Mouse (Mus musculus): ENCODE results near the gene Calr4.

DNA sequence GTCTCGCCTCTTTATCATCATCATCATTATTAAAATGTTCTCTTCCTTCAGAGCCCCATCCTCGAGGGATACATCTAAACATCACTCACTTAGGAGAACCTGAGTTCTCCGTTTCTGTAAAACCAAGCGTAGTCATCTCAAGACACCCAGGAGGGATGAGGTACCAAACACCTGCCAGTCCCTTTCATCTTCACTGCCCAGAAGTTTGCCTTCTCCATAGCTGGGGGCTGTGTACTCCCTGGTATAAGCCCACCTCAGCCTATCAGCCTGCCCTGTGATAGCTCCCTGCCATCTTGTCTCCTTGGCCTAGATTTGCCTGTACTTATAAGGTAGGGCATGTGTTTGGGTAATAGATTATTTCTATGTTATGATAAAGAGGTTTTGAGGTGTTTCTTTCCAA, 46.9 kb downstream of the Calr4 start:
- no peak for TF ChIP-seq CTCF (IDR thresholded peaks at IDR 0.05; ENCODE audit: low read depth, low read length)
- TF ChIP-seq GATA1 (IDR thresholded peaks at IDR 0.05; ENCODE audit: borderline replicate concordance, low read length): no peak
- TF ChIP-seq POLR2AphosphoS5 (IDR thresholded peaks at IDR 0.05; ENCODE audit: insufficient replicate concordance, low read depth, low read length): no peak
- no peak for TF ChIP-seq TAL1 (conservative IDR thresholded peaks at IDR 0.05; ENCODE audit: low read depth, low read length)
- TF ChIP-seq GATA2 (IDR thresholded peaks at IDR 0.05; ENCODE audit: borderline replicate concordance, low read depth, low read length): no peak
